Mouse (Mus musculus): ENCODE measurements around the gene Arl8a. TPM values are rescaled to one million over a fixed set of nuclear protein-coding genes. Genes with fewer than 3 reads are reported as not detected.

Arl8a gene
- total RNA-seq, 2 experiments from 2014 or later = 52.5 to 56.3 TPM

DNA sequence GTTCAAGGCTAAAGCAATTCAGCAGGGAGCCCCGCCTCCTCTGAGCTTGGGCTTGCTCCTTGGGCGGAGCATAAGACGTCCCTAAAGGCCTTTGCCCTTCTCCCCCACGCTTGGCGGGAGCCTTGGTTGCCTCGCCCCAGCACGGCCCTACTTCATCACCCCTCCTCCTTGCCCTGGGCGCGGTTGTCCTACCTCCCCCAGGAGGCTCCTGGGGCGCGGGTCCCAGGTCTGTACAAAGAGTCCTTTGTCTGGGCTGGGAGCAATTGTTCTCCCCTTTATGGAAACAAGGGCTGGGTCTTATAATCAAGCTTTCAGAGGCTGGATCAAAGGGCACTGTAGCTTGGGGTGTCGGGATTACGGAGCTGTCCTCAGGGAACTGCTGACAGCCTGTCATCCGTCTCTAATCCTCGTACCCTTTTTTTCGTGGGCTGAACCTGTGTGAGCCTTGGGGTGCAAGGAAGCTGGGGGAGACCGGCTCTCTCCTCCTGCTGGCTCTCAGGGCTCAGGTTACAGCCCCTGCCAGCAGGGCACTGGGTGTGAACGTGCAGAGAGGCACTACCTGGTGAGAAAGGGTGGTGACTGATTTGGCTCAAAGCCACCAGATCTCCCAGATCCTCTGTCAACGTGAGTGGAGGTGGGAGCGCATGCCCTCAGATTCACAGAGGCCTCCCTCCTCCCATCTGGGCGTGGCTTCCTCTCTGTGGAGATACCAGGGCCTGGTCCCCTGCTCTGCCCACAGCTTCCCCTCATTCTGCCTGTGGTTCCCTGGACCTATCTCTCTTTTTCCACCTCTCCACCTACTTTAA lies 52.6 kb downstream of the Arl8a start:
- DNase-seq = no peak

DNA sequence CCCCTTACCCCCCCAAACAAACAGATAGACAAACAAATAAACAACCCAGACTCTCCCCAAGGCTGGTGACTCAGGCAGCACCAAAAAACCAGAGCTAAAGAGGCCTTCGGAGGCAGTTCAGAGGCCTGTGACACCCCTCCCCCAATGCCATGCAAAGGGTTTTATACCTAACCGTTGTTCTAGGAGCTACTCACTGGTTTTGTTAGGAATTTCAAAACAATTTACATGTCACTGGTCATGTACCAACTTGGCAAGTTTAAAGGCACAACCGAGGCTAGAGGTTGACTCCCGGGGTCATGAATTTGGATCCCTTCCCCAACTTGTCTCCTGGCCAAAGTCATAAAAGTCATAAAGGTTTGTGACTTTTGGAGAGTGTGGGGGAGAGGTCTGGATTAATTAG lies 53.8 kb downstream of the Arl8a start:
- no peak for DNase-seq

DNA sequence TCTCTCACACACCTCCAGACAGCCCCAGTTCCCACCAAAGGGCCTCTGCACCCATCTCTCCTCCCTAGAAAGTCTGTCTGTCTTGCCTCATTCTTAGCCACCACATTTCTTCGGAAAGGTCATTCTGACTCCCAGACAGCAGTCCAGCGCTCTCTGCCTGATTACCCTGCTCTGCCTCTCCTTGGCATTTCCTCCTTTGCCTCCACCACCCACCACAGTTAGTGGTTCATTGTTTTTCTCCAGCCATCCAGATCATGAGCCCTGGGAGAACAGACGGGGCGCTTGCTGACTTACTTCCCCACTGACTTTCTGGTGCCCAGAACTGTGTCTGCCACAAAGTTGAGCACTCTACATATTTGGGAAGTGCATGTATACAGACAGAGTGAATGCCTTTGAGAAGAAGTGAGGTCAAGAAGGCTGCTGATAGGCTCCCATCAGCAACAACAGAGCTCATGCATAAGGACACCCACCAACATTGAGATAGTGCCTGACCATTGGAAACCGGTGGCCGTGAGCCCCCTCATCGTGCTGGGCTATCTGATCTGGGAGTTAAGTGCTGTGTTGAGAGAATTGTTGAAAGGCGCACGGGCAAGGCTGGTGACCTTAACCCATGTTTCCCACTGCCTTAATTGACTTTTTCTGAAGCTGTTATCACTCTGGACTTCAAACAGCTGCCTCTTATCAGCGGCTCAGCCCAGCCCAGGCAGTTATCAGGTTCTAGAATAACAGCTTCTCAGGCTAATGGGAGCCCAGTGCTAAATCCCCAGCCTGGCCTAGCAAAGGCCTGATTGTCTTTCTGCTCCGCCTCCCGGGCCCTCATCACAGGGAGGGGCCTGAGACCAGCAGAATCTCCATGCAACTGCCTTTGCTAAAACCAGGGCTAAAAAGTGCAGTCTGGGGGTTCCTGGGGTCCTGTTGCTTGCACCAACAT lies 57.8 kb downstream of the Arl8a start:
- DNase-seq = peak in 1 of 2 experiments; percentile 13

DNA sequence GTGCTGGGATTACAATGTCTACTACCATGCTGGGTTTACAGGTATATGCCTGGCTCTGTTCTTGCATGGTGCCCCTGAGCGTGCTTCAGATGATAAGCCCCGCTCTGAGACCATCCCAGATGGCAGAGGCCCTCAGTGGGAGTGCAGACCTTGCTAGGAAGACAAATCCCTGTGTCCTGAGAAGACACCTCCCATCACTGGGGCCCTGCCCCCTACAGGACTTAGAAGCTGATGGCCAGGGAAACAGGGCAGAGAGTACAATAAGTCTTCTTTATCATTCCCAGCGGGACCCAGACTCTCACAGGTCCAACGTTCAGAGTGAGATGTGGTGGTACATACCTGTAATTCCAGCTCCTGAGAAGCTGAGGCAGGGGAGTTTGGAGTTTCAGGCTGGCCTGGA lies 58.6 kb downstream of the Arl8a start:
- DNase-seq = no peak

Other genes with a start within 250 kb of the Arl8a start
- 10 to 100 TPM; 10.5 to 11.4 TPM for gene Ppp1r12b, start 190.9 kb upstream of the Arl8a start, total RNA-seq (2021)
- 1 to 10 TPM; 2.5 to 3.3 TPM for gene Ube2t, start 184.3 kb upstream of the Arl8a start, total RNA-seq (2021)
- gene Lgr6, start 41.5 kb upstream of the Arl8a start, total RNA-seq (2021) = 1 to 10 TPM; 1.2 to 2.2 TPM
- 1 to 10 TPM in 1 of 2 experiments, under 1 TPM in 1; 0.63 to 1.1 TPM for gene Ptpn7, start 14.1 kb upstream of the Arl8a start, total RNA-seq (2021)
- 1 to 10 TPM in 1 of 2 experiments, under 1 TPM in 1; 0.83 to 1.5 TPM for gene Gpr37l1, start 20.9 kb downstream of the Arl8a start, total RNA-seq (2021)
- gene Elf3, start 111.7 kb downstream of the Arl8a start, total RNA-seq (2021) = not detected
- gene Rnpep, start 137.3 kb downstream of the Arl8a start, total RNA-seq (2021) = 10 to 100 TPM; 46.3 to 48.9 TPM
- gene Timm17a, start 167.0 kb downstream of the Arl8a start, total RNA-seq (2021) = 100 to 1,000 TPM; 212 to 215 TPM
- gene Lmod1, start 178.0 kb downstream of the Arl8a start, total RNA-seq (2021) = 1 to 10 TPM; 1.4 to 1.6 TPM
- gene Shisa4, start 228.4 kb downstream of the Arl8a start, total RNA-seq (2021) = 1 to 10 TPM; 6.8 to 9.2 TPM

All from adrenal gland, postnatal 36 days (tissue).